Mouse (Mus musculus) lung, postnatal 4 days (tissue): Measurements from ENCODE around the gene Ythdc1.
A peak's percentile ranks its signal among the peaks of the same experiment; 100 is the strongest.
"Not testable (repeated sequence)": the region's sequence is repeated elsewhere in the genome, so short reads cannot be mapped to it uniquely, and the experiment has no call there.

ENCODE experiments used
- DNase-seq, 2 experiments: peaks; one replicate each; pipeline ENCODE4 v3.0.0; 2021

The Ythdc1 gene

DNA sequence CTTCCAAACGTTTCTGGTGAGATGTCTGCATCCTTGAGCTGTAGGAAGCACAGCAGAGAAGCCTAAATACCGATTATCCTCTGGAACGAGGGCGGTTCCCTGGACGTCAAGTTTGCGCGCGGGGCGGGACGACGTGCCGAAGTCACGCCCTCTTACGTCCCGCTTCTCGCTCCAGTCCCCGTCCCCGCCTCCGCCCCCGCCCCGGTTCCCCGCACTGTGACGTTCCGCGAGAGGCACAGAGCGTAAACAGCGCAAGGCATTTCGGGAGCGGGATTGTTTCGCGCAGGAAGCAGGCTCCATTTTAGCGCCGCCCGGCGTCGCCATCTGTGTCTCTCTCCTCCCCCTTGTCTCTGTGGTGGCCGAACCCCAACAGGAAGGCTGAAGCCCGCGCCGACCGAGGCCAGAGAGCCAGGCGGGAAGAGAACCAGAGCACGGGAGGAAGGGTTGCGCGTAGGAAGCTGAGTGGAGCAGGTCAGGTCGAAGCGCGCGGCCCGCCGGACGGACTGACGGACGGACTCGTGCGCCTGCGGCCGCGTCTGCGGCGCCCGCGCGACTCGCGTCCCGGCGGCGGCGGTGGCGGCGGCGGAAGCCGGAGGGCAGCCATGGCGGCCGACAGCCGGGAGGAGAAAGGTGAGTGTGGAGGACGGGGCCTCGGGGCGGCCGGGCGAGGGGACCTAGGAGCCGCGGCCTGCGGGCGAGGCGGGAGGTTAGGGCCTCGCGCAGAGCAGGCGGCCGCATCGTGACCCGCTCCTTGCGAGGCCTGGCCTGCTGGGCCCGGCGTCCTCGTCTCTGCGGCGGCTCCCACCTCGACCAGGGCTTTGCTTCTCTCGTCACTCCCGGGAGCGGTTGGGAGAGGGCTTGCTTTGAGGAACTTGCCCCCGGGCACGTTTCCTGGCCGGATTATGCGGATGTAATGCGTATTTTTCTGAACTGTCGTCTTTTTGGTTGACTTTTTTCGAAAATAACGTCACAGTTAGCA lies at the start of gene Ythdc1:
Gene Ythdc1 (plus strand): TSS at position 260 of the 979 bp plus-strand sequence.
- peak; percentile 94 to 96 for DNase-seq

- no peak for DNase-seq
These were observed 34.9 kb upstream of the Ythdc1 start for GRCm38 (mm10) chr5:86769015-86769658.

DNA sequence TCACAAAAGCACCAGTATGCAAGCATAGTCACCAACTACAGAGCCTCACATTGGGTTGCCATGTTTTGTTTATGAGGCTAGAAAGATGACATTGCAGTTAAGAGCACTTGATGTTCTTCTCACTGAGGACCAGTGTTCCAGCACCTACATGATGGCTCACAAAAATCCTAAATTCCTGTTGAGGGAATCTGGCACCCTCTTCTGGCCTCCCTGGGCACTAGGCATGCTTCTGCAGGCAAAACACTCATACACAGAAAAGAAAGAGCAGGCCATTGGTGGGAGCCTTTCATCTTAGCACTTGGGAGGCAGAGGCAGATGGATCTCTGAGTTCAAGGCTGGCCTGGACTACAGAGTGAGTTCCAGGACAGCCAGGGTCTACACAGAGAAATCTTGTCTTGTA lies 33.0 kb upstream of the Ythdc1 start:
- DNase-seq = no peak

GRCm38 (mm10) chr5:86776941-86777340 lies 27.1 kb upstream of the Ythdc1 start:
- DNase-seq = no peak

DNA sequence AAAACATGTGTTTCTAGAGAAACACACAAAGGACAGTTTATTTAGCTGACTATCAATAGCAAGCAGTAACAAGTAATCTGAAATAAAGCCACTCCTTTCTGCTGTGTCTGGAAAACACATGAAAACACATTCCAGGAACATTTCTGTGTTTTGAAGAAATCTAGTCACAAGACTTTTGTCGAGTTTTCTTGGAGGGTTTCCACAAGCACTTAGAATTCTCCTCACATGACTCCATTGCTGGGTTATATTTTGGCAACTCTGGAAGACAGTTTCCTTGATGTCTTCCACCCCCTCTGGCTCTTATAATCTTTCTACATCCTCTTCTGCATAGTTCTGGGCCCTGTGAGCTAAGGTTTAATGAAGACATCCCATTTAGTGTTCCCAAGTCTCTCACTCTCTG lies 25.6 kb upstream of the Ythdc1 start:
- DNase-seq = no peak

DNA sequence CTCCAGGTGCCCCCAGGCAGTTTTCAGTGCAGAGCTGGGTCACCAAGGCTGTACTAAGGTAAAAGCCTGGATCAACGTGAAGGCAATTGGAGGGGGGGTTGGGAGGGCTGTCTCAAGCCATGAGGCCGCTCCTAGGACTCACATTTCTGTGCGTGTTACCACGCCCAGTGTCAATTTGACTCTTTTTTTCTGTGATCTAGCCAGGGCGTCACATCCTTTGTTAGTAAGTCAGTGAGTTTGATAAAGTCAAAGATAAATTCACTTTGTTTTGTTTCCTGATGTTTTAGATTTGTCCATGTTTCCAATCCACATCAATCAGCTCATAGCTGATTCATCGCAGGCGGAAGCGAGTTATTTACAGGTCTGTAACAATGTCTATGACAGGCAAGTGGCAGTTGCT lies 21.0 kb upstream of the Ythdc1 start:
- DNase-seq = no peak

- DNase-seq = no peak
These were observed 19.8 kb upstream of the Ythdc1 start for GRCm38 (mm10) chr5:86784205-86784604.

- no peak for DNase-seq
These were observed 17.2 kb upstream of the Ythdc1 start for GRCm38 (mm10) chr5:86786798-86787197.

GRCm38 (mm10) chr5:86789954-86790353 lies 14.1 kb upstream of the Ythdc1 start:
- no peak for DNase-seq

DNA sequence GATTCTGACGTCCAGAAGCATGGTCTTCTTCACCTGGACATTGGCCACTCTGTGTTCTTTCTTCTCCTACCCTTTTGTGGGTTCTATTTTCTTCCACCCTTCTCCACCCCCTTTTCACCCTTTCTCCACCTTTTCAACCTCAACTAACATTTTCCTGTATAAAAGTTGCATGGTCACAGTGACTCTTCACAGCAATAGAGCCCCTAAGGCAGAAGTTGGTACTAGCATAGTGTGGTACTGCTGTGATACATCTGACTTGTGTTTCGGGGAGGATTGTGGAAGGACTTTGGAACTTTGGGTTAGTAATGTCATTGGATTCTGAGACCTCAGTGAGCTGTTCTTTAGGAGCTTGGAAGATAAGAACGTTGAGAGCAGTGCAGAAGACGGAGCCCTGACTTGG lies 11.8 kb upstream of the Ythdc1 start:
- DNase-seq = no peak

- no peak for DNase-seq
These were observed 11.2 kb upstream of the Ythdc1 start for GRCm38 (mm10) chr5:86792807-86793206.

GRCm38 (mm10) chr5:86816795-86817194 lies 12.8 kb downstream of the Ythdc1 start:
- DNase-seq = no peak

DNA sequence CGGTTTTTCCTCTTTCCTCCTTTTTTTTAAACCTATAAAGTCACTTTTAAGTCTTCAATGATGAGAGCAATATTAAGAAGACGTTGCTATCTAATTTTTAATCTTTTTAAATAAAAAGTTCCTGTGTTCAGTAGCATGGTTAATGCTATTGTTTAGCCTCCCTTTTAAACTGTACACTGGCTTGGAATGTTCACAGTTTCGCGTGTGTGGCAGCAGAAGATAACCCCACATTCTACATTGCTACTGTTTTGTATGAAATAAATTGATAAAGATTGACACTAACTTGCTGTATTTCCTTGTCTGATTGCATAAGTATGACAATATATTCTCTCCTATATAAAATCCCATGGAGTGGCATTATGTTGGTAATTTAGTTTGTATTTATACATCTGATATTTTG lies 32.4 kb downstream of the Ythdc1 start:
- DNase-seq = not testable (repeated sequence)

DNA sequence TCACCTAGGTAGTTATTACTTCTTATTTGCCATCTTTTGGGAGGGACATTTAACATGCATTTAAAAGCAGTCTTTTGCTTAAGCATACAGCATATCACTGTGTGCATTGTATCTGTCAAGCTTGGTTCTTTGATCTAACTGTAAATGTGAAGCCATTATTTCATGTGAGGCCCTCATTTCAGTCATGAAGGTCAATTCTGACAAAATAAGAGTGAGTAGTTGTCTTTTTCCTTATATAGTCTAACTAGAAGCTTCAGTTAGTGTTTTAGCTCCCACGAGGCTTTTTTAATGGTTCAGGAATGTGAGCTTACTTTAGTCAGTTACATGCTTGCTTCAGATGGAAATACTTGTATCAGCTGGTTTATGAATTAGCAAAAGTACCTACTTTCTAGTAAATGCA lies 34.1 kb downstream of the Ythdc1 start:
- no peak for DNase-seq

DNA sequence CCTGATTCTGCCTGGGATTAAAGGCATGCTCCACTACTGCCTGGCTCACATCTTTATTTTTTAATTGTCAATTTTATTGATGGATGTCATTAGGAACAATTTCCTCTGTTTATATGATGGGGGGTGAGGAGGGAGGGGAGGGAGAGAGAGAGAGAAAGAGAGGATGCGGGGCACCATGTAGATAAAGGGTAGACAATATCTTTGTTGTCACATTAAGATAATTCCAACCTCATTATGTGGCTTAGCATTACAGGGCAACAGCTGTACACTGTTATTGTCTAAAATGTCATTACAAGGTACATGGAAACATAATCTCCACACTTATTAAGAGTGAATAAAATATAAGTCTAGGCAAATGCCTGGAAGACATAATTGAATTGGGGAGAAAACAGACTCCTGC lies 35.5 kb downstream of the Ythdc1 start:
- no peak for DNase-seq

- no peak for DNase-seq
These were observed 36.2 kb downstream of the Ythdc1 start for GRCm38 (mm10) chr5:86840207-86840606.

- DNase-seq = not testable (repeated sequence)
These were observed 37.2 kb downstream of the Ythdc1 start for GRCm38 (mm10) chr5:86841261-86841660.

GRCm38 (mm10) chr5:86850104-86850503 lies 46.1 kb downstream of the Ythdc1 start:
- DNase-seq = no peak

GRCm38 (mm10) chr5:86851658-86852057 lies 47.6 kb downstream of the Ythdc1 start:
- DNase-seq = no peak

- DNase-seq = not testable (repeated sequence)
These were observed 52.5 kb downstream of the Ythdc1 start for GRCm38 (mm10) chr5:86856505-86856904.

DNA sequence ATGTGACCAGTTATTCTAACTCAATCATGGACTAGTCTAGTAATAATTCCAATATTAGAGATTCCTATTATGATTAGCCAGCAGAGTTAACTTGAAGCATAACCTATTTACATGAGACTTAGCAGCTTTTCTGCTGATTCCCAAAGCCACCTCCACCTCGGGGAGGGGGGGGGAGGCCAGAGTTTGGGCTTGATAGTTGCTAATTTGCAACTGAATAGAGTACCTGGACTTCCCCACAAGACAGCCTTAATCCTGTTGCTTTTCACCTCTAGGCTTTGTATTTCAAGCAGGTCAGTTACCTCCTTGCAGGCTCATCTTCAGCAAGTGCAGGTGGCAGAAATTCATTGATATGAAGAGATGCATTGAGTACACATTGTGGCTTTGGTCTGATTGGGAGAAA lies 53.7 kb downstream of the Ythdc1 start:
- no peak for DNase-seq

DNA sequence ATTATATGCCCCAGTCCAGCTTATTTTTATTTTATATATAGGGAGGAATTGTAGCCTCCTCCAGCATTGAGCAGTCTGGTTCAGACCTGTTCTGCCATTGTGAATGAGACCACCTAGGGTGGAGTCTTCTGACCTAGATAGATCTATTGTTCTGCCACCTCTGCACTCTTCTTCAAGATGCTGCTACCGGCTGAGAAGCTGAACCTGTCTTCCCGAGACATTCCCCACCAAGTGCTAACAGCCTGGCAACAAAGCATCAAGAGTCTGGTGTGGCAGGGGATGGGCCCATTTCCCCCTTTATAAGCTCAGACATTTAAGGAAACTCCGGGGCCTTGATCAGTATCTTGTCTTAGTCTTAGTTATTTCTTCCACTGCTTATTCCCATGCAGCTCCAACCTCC lies 54.3 kb downstream of the Ythdc1 start:
- no peak for DNase-seq

GRCm38 (mm10) chr5:86871877-86872276 lies 67.9 kb downstream of the Ythdc1 start:
- DNase-seq = no peak
